Mouse (Mus musculus) heart, adult 11 months (tissue): ENCODE data around the gene Perp.

Source experiments
- DNase-seq: peaks from one replicate; pipeline ENCODE4 v3.0.0; 2022

Perp gene

GRCm38 (mm10) chr10:18844441-18845286 is at the start of gene Perp:
Gene Perp (plus strand): TSS chr10:18845020.
- DNase-seq = peak; percentile 93

DNA sequence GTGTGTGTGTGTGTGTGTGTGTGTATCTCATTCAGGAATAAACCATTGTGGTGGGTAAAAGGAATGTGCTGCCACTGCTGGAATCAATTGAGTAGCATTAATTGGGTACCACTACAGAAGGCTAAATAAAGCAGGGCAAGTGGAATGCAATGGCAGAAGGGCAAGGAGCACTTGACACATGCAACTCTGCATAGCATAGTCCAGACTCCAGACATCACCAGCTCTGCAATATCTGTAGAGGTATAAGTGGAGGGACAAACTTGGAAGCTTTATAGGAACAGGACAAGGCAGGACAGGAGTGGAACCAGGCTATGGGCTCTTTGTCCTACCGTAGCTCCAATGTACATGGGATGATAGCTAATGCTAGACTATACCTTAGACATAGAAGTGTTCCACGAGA is 33.1 kb upstream of the Perp start:
- no peak for DNase-seq

DNA sequence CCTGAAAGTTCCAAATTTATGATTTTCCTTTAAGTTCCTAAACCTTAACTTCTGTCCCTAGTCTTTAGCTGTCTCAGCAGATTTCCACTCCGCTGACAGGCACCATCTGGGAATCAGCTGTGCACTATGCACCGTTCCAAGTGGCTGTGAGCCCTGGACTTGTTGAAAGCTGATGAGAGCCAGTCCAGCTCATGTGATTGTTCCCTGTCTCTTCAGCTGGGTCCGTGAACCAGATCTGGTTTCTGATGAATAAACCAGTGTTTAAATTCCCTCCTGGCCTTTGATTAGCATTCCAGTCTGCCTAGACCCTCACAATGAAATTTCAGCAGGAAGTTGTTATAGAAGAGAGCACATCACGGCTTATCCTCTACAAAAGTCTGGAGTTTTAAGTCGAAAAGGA is 28.3 kb upstream of the Perp start:
- peak; percentile 93 for DNase-seq

DNA sequence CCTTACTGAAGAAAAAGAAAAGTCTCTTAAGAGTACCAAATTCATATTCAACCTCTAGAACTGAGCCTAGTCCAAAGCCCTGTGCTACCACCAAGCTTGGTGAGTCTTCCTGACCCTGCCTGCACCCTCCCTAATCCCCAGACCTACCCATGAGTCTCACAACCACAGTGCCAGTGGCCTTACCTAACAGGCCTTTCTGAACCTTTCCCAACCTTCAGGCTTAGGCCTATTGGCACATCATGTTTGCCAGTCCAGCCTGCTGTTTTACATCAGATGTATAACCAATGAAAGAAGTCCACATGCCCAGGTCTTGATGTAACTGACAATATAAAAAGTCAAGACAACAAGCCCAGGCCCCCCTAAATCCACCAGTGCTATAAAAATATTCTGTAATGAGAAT is 19.7 kb upstream of the Perp start:
- DNase-seq = no peak

DNA sequence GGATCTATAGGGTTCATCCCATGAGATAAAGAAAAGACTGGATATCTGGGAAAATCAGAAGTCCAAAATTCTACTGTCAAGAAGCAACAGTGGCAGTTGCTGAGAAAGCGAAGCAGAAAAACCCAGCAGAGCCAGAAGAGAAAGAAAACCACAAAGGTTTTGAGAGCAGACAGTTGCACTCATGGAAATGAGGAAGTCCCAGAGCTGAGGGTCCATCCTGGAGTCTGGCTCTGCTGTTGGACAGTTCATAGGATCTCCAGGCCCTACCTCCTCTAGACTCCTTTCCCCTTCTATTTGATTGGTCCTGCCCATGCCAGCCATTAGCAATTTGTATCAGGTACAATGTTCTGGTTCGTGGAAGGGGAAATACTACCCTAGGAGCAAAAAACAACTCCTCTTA is 18.7 kb upstream of the Perp start:
- DNase-seq = no peak

DNA sequence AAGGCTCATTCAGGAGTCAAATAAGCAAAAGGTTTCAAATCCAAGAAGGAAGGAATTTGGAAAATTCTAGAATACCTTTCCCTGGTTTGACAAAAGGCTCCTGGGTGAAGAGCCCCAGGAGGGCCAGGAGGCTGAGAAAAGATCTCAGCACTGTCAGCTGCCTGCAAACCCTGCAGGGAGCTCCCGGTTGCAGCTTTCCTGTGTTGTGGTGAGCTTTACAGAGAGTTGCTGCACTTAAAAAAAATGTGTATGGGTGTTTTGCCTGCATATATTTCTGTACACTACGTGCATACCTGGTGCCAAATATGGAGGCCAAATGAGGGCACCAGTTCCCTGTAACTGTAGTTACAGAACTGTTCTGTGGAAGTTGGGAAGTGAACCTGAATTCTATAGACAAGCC is 16.9 kb upstream of the Perp start:
- DNase-seq = no peak

GRCm38 (mm10) chr10:18830359-18830758 is 14.5 kb upstream of the Perp start:
- no peak for DNase-seq

DNA sequence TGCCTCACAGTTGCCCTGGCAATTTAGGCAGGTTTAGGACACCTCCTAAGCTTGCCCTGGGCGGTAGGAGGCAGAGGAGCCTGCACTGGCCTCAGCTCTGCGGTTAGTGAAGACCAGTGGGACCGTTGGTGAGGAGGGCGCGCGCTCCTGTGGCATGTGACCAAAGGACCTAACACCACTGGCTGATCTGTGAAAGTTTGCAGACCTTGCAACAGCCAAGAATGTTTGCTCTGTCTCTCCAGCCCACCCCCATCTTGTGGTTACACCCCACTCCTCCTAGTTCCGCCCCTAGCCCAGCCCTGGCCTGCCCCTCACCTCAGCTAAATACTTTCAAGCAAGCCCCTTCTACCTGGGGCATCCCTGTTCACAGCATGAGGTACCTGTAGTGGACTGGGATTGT is 13.0 kb upstream of the Perp start:
- DNase-seq = no peak

- no peak for DNase-seq
Measured at GRCm38 (mm10) chr10:18834389-18834788, 10.4 kb upstream of the Perp start.

GRCm38 (mm10) chr10:18835684-18836479 is 8.9 kb upstream of the Perp start:
- no peak for DNase-seq

GRCm38 (mm10) chr10:18839530-18839929 is 5.3 kb upstream of the Perp start:
- no peak for DNase-seq

DNA sequence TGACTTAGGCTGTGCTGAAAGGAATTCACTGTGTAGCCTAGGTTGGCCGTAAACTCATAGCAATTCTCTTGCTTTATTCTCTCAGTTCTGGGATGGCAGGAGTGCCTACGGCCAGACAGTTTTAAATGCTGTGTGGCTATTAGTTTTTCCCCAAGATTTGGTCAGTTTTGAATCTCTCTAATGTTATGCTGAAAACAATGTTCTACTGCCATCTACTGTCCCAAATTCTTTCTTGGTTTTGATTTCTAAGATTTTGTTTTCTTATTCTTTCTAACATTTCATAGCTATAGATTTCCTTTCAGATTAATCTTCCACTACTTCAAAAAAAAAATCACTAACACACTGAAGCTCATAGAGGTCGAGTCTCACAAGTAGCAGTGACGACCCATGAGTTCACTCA is 4.1 kb upstream of the Perp start:
- no peak for DNase-seq

GRCm38 (mm10) chr10:18845287-18845662 is 455 bp downstream of the Perp start:
- DNase-seq = peak; percentile 84

GRCm38 (mm10) chr10:18845711-18846110 is 891 bp downstream of the Perp start:
- peak; percentile 4 for DNase-seq

DNA sequence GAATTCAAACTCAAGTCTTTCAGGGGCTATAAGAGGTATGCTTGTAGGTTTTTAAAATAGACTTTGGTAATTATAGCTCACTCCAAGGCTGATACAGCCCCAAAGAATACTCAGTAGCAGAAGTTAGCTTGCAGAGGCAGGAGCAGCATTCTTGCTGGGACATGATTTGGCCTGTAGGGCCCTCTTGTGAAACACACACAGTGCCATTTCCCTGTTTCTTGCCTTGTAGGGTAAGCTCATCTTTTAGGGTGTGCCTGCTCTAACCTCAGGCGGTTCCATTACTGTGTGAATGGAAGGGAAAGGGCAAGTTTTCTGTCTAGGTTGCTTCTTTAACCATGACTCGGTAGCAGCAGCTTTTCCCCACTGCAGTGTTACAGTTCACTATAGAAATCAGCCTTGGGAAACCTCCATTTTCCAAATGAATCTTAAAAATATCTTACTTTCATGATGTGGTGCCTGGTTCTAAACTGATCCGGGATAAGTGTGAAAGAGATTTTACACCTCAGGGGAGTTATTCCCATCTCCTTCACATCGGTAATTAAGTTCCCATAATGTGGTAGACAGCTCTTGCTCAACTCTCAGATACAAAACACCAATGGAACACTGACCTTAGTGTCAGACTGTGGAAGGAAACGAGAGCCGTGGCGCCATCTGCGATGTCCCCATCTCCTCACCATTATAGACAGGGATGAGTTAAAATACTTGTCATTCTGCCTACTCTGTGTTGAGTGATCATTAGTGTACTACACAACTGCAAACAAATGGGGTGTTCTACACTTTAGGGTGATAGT is 1.8 kb downstream of the Perp start:
- DNase-seq = peak; percentile 64

DNA sequence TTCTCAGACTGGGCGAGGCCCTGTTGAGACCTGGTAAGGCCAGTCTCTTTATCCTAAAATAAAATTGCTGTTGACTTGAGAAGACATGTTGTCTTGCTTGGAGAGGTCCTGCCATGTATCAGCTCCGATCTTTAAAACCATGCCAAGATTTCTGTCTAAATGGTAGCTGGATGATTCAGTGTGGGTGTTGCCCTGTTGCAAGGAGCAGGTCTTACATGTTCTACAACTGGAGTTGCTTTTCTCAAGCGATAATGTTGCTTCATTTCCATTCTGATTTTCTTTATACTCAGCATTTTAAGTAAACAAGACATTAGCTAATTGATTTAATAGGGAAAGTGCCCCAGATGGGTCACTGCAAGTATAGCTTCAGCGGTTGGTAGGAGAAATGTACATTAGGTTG is 5.4 kb downstream of the Perp start:
- no peak for DNase-seq

- peak; percentile 42 for DNase-seq
Measured at GRCm38 (mm10) chr10:18853417-18853816, 8.6 kb downstream of the Perp start.

GRCm38 (mm10) chr10:18857244-18857643 is 12.4 kb downstream of the Perp start:
- DNase-seq = peak; percentile 76

DNA sequence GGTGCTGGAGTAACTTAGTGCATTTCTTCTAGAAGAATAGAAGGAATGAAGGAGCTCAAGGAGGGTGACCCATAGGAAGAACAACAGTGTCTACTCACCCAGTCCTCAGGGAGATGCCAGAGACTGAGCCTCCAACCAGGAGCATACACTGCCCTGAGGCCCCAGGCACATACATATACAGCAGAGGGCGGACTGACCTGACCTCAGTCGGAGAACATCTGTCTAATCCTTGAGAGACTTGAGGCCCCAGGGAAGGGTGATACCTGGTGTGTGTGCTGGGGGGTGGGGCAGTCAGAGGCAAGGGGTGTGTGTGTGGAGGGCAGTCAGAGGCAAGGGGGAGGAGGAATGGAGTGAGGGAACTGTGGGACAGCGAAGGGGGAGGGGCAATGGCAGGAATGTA is 14.8 kb downstream of the Perp start:
- DNase-seq = peak; percentile 79

DNA sequence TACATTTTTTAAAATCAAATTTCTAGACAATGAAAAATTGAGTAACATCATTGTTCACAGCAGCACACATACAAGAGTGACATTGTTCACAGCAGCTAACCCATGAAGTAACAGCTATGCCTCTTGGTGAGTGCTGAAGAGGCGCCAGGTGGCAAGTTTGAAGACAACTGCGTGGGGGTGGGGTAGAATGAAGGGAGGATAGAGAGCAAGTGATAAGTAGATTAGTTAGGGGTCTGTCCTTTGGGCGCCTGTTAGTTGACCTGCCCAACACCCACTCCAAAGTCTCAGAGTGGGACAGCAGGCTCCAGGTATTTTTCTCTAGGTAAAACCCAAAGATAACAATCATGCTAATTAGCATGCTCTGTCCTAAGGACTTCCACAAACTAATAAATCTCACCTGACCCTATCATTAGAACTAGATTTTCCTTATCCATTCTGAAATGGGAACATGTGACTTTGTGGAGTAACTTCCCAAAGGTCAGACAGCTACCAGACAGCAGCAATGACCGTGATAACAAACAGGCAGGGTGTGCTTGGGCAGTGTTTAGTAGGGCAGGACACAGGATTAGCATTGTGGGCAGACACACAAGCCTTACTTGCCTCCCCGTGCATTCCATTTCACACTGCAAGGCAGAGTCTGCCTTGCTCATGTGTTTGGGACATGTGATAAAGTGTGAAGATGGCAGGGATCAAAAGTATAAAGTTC is 15.5 kb downstream of the Perp start:
- DNase-seq = peak; percentile 68

DNA sequence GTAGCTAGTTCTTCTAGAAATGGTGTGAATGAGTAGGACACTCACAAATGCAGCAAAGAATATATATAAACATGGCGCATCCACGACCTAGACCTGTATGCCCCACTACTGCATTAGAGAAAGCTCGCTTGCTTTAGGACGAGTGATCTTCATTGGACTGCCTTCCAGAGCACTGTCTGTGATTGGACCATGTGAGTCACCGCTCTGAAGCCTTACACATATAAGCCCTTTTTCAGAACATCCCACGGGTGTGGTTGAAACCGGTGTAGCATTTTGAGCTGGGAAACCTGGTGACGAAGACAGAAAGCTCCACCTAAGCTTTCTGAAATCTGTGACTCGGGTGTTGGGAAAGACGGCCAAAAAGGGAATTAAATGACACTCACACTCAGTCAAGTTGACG is 16.0 kb downstream of the Perp start:
- DNase-seq = peak; percentile 49

DNA sequence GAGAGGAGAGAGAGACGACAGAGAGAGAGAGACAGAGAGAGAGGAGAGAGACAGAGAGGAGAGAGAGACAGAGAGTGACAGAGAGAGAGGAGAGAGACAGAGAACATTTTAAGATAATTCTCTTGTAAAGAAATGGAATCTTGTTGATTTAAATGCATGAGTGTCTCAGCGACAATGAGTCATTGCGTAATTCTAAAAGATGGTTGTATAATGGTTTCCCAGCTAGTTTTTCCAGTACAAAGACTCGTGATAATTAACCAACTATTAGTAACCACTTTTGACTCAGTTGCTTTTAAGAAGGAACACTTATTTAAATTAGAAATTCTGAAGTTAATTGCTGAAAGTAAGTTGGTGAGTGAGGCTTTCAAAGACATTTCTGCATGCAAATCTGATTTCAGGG is 16.6 kb downstream of the Perp start:
- DNase-seq = no peak

- DNase-seq = peak; percentile 96
Measured at GRCm38 (mm10) chr10:18863332-18863731, 18.5 kb downstream of the Perp start.
